In genomic region chr3:8245822-8246221, GRCm38 (mm10) we compare ENCODE assay signal across 7 mouse cellular contexts.
DNase-seq lines count a peak whose midpoint lies in the region; ATAC-seq and TF ChIP-seq lines count a peak whose summit lies in the region.
"Not testable (repeated sequence)": the region's sequence is repeated elsewhere in the genome, so short reads cannot be mapped to it uniquely, and the experiment has no call there.

No protein-coding gene starts in this region.

- TF ChIP-seq CTCF in stomach, postnatal 0 days (IDR thresholded peaks at IDR 0.05; ENCODE audit: low read depth): not testable (repeated sequence)

- intact Hi-C loops in left cerebral cortex, postnatal 36 days (cut with DNase I): not testable (repeated sequence)

- peak; percentile 99 for DNase-seq in ZHBTc4 (ENCODE audit: low read depth, low spot score)
- peak; percentile 36 for DNase-seq in cerebellum, adult 9-10 months
- peak; percentile 64 to 71 for DNase-seq in gastrocnemius, postnatal 4 days (ENCODE audit: low spot score in 2 of 2)
- DNase-seq in kidney, postnatal 14 days: peak; percentile 54
- peak; percentile 34 to 37 for DNase-seq in left cerebral cortex, postnatal 36 days (ENCODE audit: low spot score in 2 of 2)
- peak; percentile 52 for DNase-seq in ovary, adult 18-20 months (ENCODE audit: low spot score)
- DNase-seq in stomach, postnatal 0 days (ENCODE audit: low spot score): peak; percentile 14

- not testable (repeated sequence) for H3K9me3 ChIP-seq in stomach, postnatal 0 days (ENCODE audit: control insufficient read depth, low read length)

- not testable (repeated sequence) for H3K36me3 ChIP-seq in stomach, postnatal 0 days (ENCODE audit: control insufficient read depth, insufficient read depth, low read length)

- not testable (repeated sequence) for ATAC-seq in stomach, postnatal 0 days (ENCODE audit: low FRiP score, low TSS enrichment)

- H3K4me2 ChIP-seq in stomach, postnatal 0 days (replicated peaks; ENCODE audit: low read depth): not testable (repeated sequence)

- H3K27ac ChIP-seq in stomach, postnatal 0 days (replicated peaks): not testable (repeated sequence)

- not testable (repeated sequence) for H3K4me1 ChIP-seq in stomach, postnatal 0 days (replicated peaks; ENCODE audit: control insufficient read depth, insufficient read depth)

- H3K9ac ChIP-seq in stomach, postnatal 0 days (ENCODE audit: low read length): not testable (repeated sequence)

- not testable (repeated sequence) for H3K27me3 ChIP-seq in stomach, postnatal 0 days (ENCODE audit: control insufficient read depth, insufficient read depth, low read length)

- H3K4me3 ChIP-seq in stomach, postnatal 0 days (ENCODE audit: low read depth, low read length): not testable (repeated sequence)

- 20% methylated on average over 1 of the region's 1 CpGs for WGBS in stomach, postnatal 0 days

- not testable (repeated sequence) for TF ChIP-seq EP300 in stomach, postnatal 0 days (optimal IDR thresholded peaks at IDR 0.05)

Comparison
In these comparisons a context has a peak if more than half of its experiments do, and no peak if none do; other contexts are left out.
1. DNase-seq: peak in every context shown above with its lines; median percentile 99 in ZHBTc4; 68 in gastrocnemius, postnatal 4 days; 54 in kidney, postnatal 14 days; 52 in ovary, adult 18-20 months; 36 in cerebellum, adult 9-10 months; 36 in left cerebral cortex, postnatal 36 days; 14 in stomach, postnatal 0 days.